Mouse (Mus musculus) lung, postnatal 0 days (tissue): ENCODE measurements around the gene Rassf7.

Source experiments
- CTCF ChIP-seq: IDR thresholded peaks from 2 replicates; pipeline ENCODE4 v1.5.1; 2016; ENCODE audit warnings: antibody characterized with exemption, mild to moderate bottlenecking
- EP300 ChIP-seq: IDR thresholded peaks from 2 replicates; pipeline ENCODE4 v1.6.1; 2016; ENCODE audit warnings: antibody characterized with exemption, mild to moderate bottlenecking, control low read depth

DNA sequence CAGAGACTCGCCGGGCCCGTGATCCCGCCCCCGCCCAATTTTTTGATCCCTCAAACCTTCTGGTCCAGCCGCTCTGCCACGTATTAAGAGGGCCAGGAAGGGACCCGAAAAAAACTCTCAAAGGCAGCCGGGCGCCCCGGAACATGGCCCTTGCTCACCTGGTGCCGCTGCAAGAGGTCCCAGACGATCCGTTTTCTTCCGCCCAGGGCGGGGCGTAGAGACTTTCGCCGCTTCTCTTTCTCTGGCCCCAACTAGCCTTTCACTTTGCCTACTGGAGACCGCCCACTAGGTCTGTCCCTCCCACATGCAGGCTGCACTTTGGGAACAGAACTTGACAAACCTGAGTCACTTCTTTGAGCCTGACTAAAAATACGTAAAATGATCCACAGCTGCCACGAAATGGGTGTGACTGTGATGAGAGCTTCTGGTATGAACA lies 47.1 kb upstream of the Rassf7 start:
- TF ChIP-seq CTCF (no peak), EP300 (peak; percentile 46; the same call in 1 of the 2 replicates)
